Mouse (Mus musculus) right cerebral cortex, postnatal 25 days (tissue): ENCODE data around the gene Hnrnpu.
"Not testable (repeated sequence)": the region's sequence is repeated elsewhere in the genome, so short reads cannot be mapped to it uniquely, and the experiment has no call there.

Experiments used
- DNase-seq: peaks from one replicate; pipeline ENCODE4 v3.0.0; 2022

Gene Hnrnpu

GRCm38 (mm10) chr1:178337551-178338317 lies at the start of gene Hnrnpu:
TSS of gene Hnrnpu (minus strand) at chr1:178337797.
- DNase-seq, result peak; percentile 97

- no peak for DNase-seq
These were observed 44.6 kb upstream of the Hnrnpu start for GRCm38 (mm10) chr1:178382165-178382564.

GRCm38 (mm10) chr1:178379224-178379623 lies 41.6 kb upstream of the Hnrnpu start:
- no peak for DNase-seq

- no peak for DNase-seq
These were observed 40.5 kb upstream of the Hnrnpu start for GRCm38 (mm10) chr1:178378115-178378514.

- DNase-seq, result no peak
These were observed 39.3 kb upstream of the Hnrnpu start for GRCm38 (mm10) chr1:178376907-178377306.

GRCm38 (mm10) chr1:178376061-178376460 lies 38.5 kb upstream of the Hnrnpu start:
- no peak for DNase-seq

GRCm38 (mm10) chr1:178375381-178375780 lies 37.8 kb upstream of the Hnrnpu start:
- DNase-seq, result no peak

GRCm38 (mm10) chr1:178372681-178373080 lies 35.1 kb upstream of the Hnrnpu start:
- peak; percentile 8 for DNase-seq

GRCm38 (mm10) chr1:178369272-178369651 lies 31.7 kb upstream of the Hnrnpu start:
- no peak for DNase-seq

GRCm38 (mm10) chr1:178368548-178369271 lies 31.1 kb upstream of the Hnrnpu start:
- DNase-seq, result peak; percentile 96

GRCm38 (mm10) chr1:178368121-178368520 lies 30.5 kb upstream of the Hnrnpu start:
- no peak for DNase-seq

GRCm38 (mm10) chr1:178365171-178365570 lies 27.6 kb upstream of the Hnrnpu start:
- no peak for DNase-seq

- DNase-seq, result no peak
These were observed 23.1 kb upstream of the Hnrnpu start for GRCm38 (mm10) chr1:178360702-178361101.

GRCm38 (mm10) chr1:178360264-178360663 lies 22.7 kb upstream of the Hnrnpu start:
- DNase-seq, result no peak

- DNase-seq, result peak; percentile 75
These were observed 20.4 kb upstream of the Hnrnpu start for GRCm38 (mm10) chr1:178357776-178358710.

GRCm38 (mm10) chr1:178354576-178354975 lies 17.0 kb upstream of the Hnrnpu start:
- DNase-seq, result no peak

- no peak for DNase-seq
These were observed 14.0 kb upstream of the Hnrnpu start for GRCm38 (mm10) chr1:178351643-178352042.

GRCm38 (mm10) chr1:178350792-178351191 lies 13.2 kb upstream of the Hnrnpu start:
- DNase-seq, result no peak

GRCm38 (mm10) chr1:178344071-178344805 lies 6.6 kb upstream of the Hnrnpu start:
- DNase-seq, result not testable (repeated sequence)

- no peak for DNase-seq
These were observed 5.0 kb upstream of the Hnrnpu start for GRCm38 (mm10) chr1:178342612-178343011.

- no peak for DNase-seq
These were observed 4.5 kb upstream of the Hnrnpu start for GRCm38 (mm10) chr1:178342063-178342462.

- DNase-seq, result no peak
These were observed 3.8 kb upstream of the Hnrnpu start for GRCm38 (mm10) chr1:178341435-178341834.
